Mouse (Mus musculus) erythroblast, embryonic 14.5 days (primary cell): Measurements from ENCODE around the gene Cd63.

Experiments
- GATA1 ChIP-seq: IDR thresholded peaks from 2 replicates; pipeline ENCODE4 v1.6.1; 2012; ENCODE audit warnings: low read length, inconsistent platforms, mixed read lengths
- TAL1 ChIP-seq: IDR thresholded peaks from 3 replicates; pipeline ENCODE4 v1.6.1; 2012; ENCODE audit warnings: low read length, inconsistent platforms, mixed read lengths

GRCm38 (mm10) chr10:128911430-128911829 is 10.6 kb downstream of the Cd63 start:
- TF ChIP-seq TAL1 = no peak
- TF ChIP-seq GATA1 = no peak
